Mouse (Mus musculus) thymus, postnatal 0 days (tissue): ENCODE measurements around the gene Glb1l. TPM values are rescaled to one million over a fixed set of nuclear protein-coding genes. Genes with fewer than 3 reads are reported as not detected.
"Not testable (repeated sequence)": the region's sequence is repeated elsewhere in the genome, so short reads cannot be mapped to it uniquely, and the experiment has no call there.

Experiments used
- DNase-seq: peaks from one replicate; pipeline ENCODE4 v3.0.0-alpha.2; 2015; ENCODE audit warnings: low spot score
- polyA plus RNA-seq: library from polyadenylated mRNA; unstranded; fragments of >200 nt; fragmentation: Nextera tagmentation; extraction: Ambion mirVana; gene quantifications from 2 replicates; pipeline ENCODE4 v1.2.1, GENCODE M21; 2015

The Glb1l gene
- 10.9 and 11.3 TPM in 2 replicates for polyA plus RNA-seq

DNA sequence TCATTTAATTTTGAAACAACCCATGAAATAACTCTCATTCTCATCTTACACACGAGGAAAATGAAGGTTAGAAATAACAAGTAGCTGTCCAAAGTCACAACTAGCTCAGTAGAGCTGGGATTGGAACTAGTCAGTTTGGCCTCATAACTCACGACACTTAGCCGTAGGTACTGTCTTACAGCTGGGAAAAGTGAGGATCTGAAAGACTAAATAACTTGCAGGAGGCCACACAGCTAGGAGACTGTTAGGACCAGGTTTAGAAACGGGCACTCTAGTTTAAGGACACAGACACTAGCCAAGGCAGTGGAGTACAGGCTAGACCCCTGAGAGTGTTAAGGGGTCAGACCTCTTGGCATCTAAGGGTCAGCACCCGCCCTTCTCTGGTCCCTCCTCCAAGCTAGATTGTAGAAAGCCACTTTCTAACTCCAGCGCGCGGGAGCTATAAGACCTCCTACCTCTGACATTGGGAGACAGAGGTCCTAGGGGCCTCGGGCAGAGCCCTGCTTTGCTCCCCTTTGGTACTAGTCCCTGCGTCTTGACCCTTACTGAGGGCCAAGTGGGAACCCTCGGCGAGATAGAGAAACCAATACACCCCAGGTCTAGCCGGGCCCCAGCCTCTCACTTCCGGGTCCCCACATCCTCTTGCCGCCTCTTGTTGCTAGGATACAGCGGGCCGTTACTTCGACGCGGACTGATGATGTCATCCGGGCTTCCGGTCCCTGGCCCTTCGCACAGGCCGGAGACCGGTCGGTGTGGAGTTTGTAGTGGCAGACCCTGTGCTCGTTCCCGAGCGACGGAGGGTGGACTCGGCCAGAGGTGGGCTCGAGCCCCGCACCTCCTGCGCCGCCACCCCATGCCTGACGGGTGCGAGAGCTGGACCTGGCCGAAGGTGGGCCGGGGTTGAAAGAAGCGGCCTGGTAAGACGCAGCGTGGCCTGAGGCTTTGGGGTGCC is at the start of gene Glb1l, which contains the start of gene Stk16:
Gene Glb1l (minus strand): TSS at position 678 of the 952 bp plus-strand sequence.
Gene Stk16 (plus strand): TSS at position 703 of the 952 bp plus-strand sequence.
- peak; percentile 95 for DNase-seq

DNA sequence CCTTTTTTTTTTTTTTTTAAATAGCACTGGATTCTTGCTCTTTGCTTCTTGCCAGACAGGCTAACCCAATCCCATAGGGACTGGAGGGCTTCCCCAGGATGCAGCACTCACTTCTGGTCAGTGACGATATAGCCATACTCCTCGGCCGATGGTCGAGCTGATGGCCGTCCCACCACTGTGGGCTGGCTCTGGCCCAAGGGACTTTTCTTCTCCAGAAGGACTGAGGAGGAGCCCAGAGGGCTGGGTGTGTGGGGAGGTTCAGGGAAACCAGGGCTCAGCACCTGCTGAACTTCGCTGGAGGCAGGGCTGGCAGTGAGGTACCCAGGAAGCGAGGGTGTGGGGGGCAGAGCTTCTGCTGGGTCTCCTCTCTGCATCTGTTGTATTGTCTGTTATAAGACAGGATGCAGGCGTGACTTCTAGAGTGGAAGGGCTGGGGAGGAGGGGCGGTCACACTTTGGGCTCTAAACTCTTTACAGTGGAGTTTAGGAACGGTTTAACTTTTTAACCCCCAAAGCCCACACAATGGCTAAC is 45.0 kb upstream of the Glb1l start:
- peak; percentile 62 for DNase-seq

DNA sequence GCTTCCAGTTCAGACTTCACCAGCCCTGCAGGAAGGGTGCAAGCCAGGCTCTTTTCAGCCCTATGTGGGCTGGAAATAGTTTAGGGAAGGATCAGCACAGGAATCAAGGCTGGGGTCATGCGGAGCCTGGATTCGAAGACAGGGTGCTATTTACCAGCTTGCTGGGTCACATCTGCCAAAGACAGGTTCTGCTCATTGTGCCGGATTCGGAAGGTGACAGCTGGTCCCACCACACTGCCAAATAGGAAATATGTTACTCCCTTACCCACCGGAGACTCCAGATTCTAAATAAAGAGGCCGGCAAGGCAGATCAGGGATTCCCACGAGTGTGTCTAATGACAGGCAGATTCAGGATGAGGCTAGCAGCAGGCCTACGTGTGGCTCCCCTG is 44.0 kb upstream of the Glb1l start:
- no peak for DNase-seq

DNA sequence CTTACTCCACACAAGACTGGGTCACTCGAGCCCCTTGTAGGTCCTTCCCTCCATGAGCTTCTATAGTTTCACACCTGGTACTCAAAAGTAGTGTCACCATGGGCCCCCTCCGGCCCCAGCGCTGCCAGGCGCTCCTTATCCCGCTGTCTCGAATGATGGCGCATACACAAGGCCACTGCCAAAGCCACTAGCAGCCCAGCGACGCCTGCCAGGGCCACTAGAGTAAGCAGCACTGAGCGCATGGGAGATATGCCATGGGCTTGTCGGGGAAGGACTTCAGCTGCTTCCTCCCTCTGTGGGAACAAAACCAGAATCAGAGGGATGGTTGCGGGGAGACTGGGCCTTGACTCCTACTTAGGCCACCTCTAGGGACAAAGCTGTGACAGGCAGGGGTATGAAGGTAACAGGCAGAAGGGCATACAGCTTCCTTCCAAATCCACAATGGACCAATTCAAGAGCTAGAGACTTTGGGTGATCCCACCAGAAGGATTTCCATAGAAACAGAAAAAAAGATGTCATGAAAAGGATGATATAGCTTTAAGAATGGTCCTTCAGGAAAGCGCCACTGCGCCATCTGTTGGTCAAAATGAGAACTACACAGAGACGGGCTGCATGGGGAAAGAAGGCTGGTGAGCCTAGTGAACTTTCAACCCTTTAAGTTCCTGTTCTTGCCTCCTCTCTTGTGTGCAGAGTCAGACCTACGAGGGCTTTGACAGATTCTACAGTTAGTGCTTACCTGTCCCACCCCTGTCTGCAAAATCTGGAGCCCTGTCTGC is 43.4 kb upstream of the Glb1l start:
- DNase-seq, result peak; percentile 82

DNA sequence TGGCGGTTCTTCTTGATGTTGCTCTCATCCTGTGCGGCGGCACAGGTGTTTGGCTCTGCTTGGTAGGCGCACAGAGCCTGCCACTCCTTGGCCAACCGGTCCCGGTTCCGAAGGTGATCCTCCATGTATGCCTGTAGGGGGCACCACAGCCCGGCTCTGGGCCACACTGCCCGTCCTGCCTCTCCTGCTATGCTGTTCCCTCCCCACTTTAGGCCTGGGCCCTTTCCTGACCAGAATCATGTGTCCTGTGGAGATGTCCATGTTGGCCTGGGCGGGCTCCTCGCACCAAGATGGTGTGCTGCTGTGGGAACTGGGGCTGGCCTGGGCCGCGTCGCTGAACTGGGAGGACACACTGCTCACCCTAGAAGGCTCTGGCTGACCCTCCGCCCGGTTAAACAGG is 42.4 kb upstream of the Glb1l start:
- no peak for DNase-seq

DNA sequence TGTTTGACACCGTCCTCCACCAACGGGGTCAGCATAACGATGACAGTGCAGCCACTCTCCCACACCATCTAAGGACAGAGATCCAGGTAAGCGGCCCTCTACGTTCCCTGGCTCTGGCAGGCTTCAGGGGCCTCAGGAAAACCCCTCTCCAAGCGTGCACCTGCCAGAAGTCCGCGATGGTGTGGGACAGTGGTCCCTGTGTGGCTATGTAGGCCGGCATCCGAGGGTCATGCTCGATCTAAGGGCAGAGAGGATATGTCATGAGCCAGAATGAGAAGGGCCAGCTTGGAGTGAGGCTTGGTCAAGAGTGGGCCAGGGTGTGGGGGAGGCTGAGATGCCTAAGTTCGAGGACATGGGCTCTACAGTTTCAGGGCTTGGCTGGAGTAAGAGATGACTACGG is 41.7 kb upstream of the Glb1l start:
- no peak for DNase-seq

DNA sequence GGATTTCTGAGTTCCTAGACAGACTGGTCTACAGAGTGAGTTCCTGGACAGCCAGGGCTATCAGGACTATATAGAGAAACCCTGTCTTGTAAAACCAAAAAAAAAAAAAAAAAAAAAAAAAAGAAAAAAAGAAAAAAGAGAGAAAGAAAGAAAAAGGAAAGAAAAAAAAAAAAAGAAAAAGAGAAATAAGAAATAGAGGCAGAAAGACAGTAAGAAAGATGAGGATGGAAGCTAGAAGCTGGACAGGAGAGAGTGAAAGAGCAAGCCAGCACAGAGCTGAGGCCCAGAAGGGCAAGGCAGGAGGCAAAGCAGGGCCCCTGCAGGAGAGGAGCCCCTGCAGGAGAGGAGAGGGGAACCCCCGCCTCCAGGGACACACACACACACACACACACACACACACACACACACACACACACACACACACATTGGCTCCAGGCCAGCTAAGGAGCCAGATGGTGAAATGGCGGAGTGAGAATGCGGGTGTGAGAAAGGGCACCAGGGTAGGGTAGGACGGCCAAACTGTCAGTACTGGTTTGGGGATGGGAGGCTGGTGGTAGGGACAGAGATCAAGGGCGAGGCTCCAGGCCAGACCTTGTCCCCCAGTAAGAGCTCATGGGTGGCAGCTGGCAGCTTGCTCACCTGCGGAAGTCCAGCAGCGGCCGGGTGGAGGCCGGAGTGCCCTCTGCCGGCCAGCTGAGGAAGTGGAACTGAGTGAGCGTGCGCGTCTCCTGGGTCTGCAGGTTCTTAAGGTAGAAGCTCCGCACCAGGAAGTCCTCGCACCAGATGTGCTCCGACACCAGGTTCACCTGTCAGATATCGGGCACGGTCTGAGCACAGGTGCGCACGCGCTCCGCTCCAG is 40.7 kb upstream of the Glb1l start:
- peak; percentile 83 for DNase-seq

DNA sequence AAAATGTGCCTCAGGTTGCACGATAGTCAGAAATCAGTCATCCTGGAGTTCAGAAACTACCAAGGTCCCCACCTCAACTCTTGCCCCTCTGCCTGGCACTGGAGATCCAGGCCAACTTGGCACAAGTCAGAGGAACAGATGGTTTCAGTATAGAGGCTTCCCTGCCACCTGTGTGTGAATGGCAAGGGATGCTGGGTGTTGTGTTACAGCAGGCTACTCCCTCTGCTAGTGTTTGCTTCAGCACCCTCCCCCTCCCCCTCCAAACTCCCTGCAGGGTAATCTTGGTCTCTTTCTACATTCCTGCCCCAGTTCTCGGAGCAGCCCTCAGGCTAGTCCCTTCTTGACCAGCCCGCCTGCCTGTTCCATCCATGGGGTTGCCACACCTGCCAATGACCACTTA is 39.9 kb upstream of the Glb1l start:
- DNase-seq, result no peak

DNA sequence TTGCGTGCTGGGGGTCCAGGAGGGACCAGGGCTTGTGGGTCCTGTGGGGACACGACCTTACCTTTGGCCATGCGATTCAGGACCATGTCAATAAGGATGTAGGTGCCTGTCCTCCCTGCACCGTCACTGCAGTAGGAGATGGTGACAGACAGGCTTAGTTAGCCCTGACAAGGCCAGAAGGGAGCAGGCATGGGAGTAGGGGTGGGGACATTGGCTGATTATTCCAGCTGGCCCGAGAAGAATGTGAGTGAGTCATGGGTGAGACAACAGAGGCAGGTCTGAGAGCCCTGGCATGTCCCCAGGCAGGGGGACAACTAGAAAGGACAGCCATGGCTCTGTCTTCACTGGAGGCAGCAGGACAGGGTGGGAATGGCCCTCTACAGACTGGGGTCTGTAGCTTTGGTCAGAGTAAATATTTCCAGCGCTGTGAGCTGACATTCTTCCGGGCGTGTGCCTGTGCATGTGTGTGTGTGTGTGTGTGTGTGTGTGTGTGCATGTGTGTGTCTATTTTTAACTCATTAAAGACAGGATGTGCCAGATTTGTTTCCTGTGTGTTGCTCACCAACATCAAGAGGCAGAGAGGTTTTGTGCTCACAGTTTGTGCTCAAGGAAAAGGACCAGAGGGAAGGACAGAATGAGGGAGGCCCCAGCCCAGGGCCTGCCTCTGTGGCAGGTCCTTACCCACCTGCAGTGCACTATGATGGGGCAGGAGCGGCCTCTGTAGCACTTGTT is 37.6 kb upstream of the Glb1l start:
- no peak for DNase-seq

DNA sequence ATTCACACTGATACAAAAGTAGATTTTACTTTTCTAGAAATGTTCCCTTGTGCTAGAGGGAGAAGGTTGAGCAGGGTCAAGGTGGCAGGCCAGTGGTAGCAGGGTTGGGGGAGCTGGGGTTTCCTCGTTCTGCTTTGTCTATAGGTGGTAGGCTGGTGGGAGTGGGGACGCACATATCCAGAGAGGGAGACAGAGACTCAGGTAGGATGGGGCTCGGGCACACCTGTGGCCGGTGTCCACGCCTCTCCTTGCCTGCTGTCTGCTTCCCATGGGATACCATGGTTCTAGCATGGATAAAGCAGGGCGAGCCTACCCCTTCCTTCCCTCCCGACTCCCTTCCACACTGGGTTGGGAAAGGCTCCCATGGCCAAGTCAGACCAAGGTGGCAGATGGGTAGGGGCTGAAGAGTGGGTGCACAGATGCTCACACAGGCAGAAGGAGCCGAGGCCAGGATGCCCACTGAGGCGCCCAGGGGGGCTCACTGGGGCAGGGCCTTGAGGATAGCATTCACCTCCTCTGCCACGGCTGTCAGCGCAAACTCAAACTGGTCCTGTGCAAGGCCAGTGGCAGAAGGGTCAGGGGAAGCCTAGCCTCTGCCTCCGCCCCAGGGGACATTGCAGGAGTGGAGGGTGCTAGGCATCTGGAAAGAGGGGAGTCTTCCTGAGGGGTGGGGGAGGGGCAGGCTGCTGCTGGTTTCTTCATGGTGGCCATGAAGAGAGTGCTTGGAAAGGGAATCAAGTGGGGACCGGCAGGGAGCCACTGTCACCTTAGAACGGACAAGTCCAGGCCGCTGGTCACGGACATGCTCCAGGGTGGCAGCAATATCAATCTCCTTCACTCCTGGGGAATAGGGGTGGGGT is 36.7 kb upstream of the Glb1l start:
- DNase-seq, result no peak

DNA sequence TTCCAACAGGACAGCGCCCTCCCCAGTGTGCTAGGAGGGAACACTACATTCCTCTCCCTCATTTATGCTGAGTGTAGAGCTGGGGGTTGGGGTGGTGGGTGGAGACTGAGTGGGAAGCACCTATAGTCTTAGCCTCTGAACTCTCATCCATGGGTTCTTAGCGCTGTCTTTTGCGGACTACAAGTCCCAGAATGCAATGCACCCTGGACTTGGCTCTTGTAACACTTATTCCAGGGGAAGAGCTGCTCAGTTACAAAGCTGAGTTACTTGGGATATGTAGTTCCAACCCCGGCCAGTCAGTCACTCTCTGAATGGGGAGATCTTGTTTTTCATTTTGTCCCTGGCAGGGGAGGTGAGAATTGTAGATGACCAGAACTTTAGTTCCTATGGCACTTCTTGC is 34.2 kb upstream of the Glb1l start:
- peak; percentile 65 for DNase-seq

DNA sequence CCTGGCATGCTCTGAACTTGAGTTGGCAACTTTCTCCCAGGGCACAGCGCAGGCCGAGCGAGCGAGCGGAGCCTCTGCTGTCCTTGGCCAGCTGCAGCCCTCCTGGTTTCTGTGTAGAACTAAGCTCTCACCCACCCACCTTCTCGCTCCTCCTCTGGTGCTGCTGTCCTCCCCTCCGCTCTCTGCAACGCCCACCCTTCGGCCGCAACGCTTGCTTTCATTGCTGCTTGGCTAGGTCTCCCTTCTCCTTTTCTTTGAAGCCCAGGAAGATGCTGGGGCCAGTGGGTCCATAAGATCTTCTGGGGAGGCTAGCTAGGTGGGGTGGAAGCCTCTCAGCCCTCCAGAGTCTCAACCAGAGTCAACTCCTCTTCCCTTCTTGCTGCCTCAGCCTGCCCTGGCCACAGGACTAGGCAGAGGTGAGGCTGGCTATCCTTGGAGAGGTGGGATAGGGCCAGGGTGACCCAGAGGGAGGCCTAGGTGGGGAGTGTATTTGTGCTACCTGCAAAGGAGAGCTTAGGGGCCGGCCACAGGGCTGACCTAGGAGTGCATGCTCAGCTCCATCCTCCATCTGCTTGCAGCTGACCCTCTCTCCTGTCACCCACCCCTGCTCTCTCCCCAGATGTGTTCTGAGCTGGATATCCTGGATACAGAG is 33.7 kb upstream of the Glb1l start:
- no peak for DNase-seq

DNA sequence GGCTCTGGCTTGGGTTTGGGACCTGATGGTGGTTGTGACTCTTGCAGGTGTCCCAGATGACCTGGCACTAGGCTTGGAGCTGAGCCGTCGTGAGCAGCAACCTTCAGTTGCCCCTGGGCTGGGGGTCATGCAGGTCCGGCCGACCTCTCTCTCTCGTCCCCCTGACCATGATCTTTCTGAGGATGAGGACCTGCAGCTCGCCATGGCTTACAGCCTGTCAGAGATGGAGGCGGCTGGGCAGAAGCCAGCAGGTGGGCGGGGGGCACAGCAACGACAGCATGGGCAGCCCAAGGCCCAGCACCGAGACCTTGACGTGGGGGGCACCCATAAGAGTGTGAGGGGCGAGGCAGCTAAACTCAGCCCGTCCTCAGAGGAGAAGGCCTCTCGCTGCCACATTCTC is 32.8 kb upstream of the Glb1l start:
- no peak for DNase-seq

DNA sequence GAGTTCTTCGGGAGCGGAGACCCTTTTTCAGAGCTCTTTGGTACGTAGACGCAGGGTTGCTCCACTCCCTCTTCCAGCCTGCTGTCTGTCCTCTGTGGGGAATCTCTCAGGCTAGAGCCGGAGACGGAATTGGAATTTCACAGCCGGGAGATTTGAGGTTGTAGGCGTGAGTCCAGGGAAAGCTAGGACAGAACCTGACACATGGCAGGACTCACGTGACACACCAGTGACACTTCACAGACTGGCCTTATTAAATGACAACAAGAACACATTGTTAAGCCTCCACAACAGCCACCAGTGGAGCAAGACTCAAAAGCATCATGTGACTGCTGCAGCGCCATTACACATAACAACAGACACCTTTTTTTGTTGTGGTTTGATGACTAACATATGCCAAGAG is 29.0 kb upstream of the Glb1l start:
- DNase-seq, result no peak

DNA sequence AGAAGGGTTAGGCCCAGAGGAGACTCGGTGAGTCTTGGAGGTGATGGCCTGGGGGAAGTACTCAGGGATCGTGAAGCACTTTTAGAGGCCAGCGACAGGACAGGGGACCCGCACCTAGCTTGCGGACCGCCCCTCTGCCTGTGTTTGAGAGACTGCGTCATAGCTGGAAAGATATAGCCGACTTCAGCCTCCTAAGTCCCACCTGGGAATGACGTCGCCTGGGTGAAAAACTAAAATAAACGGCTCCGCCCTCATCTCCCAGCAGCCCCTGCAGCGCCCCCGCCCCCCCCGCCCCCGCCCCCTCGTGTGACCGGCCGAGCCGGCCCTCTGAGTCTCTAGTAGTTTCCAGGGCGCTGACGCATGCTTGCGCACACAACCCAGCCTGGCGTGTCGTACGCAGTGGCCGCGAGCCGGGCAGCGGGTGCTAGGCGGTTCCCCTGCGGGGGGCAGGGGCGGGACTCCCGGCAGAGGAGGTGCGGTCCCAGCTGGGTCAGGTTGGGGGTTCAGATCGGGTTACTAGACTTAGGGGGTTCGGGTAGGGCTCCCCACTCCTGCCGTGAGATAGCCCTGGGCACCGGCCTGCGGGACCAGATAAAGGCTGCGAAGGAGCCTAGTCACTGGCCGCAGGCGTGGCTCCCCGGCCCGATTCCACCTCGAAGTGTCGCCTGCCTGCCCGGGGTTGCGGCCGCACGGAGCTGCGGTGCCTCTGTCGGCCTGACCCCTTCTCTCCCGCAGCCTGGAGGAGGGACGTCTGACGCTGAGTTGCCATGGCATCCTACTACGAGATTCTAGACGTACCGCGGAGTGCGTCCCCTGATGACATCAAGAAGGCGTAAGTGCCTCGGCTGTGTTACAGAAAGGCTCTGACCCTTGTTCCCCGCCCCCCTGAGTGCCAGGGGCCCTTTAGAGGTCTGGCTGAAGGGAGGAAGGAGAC is 25.8 kb upstream of the Glb1l start, which contains the start of gene Dnajb2:
Gene Dnajb2 (plus strand): TSS at position 290 of the 934 bp plus-strand sequence.
- DNase-seq, result peak; percentile 61

DNA sequence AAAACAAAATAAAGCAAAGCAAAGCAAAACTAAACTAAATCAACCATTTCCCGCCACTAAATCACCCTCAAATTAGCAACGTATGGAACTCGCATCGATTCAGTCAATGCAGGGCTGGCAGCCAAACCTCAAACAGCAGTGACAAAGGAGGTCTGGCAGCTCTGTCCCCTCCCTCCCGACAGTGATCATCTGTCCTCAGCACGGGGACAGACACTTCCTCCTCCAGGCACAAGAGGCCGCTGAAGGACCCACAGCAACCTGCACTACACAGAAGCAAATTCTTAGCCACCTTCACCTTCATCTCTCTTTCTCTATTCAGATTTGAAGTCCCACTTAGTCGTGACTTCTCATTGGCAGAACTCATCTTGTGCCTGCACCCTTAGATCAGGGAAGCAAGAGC is 24.0 kb upstream of the Glb1l start:
- DNase-seq, result peak; percentile 70

DNA sequence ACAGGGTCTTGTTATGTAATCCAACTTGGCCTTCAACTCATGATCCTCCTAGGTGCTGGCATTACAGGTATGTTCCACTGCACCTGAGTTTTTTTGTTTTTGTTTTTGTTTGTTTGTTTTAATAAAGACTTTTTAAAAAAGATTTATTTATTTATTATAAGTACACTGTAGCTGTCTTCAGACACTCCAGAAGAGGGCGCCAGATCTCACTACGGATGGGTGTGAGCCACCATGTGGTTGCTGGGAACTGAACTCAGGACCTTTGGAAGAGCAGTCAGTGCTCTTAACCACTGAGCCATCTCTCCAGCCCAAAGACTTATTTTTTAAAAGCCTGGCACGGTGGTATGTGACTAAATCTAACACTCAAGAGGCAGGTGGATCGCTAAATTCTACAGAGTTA is 21.9 kb upstream of the Glb1l start:
- not testable (repeated sequence) for DNase-seq
